Mouse (Mus musculus): ENCODE measurements around the gene Olfr1156.

DNA sequence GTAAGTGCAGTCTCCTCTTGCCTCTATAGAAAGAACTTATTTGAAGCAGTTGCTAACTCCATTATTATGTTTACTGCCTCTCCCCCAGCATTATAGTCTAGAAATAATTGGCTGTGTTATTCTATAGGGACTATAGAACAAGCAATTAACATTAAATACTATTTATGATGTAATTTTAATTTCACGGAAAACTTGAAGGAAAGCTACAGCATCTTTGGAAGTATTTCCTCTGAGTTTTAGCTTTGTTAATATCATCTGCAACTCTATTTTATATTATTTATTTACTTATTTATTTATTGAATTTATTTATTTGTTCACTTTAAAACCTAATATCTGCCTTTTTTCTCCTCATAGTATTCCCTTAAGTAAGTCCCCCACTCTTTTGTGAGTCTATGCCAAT, 7.9 kb downstream of the Olfr1156 start, which contains the start of gene Olfr1155:
- TF ChIP-seq CTCF (IDR thresholded peaks at IDR 0.05; ENCODE audit: control insufficient read depth, insufficient read depth, insufficient replicate concordance, low read depth, low read length): no peak
- no peak for TF ChIP-seq POLR2A (IDR thresholded peaks at IDR 0.05; ENCODE audit: control insufficient read depth, low read depth, low read length)

Data from testis, adult 2 months (tissue).